Mouse (Mus musculus): Measurements from ENCODE around the gene Wdr31. TPM values are rescaled to one million over a fixed set of nuclear protein-coding genes. Genes with fewer than 3 reads are reported as not detected.

Gene Wdr31
- polyA plus RNA-seq, 1 experiment from 2014 or later: 5.2 TPM

- Histone ChIP-seq H3K4me3 (ENCODE audit: low read depth, low read length) (peak overlapping the region; percentile 85), H3K36me3 (ENCODE audit: control insufficient read depth, insufficient read depth, low read length) (peaks cover 40% of the 10 kb centered on the region), H3K9ac (ENCODE audit: low read depth, low read length) (peak overlapping the region; percentile 93), H3K4me2 (peak overlapping the region; percentile 77), H3K27me3 (replicated peaks; ENCODE audit: control insufficient read depth, insufficient read depth, low read length) (no peaks in the 10 kb centered on the region), H3K4me1 (replicated peaks; ENCODE audit: control insufficient read depth, insufficient read depth, low read length) (peaks cover 40% of the 10 kb centered on the region), H3K27ac (ENCODE audit: low read depth, low read length) (peak overlapping the region; percentile 93), H3K9me3 (ENCODE audit: control insufficient read depth, low read length) (no peaks in the 10 kb centered on the region)
- ATAC-seq (replicated peaks; ENCODE audit: low FRiP score) (no peak), DNase-seq (ENCODE audit: low spot score) (no peak)
- WGBS: 36% methylated on average over 3 of the region's 3 CpGs
Observed at GRCm38 (mm10) chr4:62515490-62515889, 44.8 kb upstream of the Wdr31 start.

GRCm38 (mm10) chr4:62514995-62515394, 44.3 kb upstream of the Wdr31 start:
- peak overlapping the region; percentile 85 for H3K4me3 ChIP-seq (ENCODE audit: low read depth, low read length)
- peaks cover 45% of the 10 kb centered on the region for H3K36me3 ChIP-seq (ENCODE audit: control insufficient read depth, insufficient read depth, low read length)
- peak overlapping the region; percentile 77 for H3K4me2 ChIP-seq
- WGBS: 75% methylated on average over 7 of the region's 7 CpGs
- ATAC-seq (replicated peaks; ENCODE audit: low FRiP score): no peak
- no peaks in the 10 kb centered on the region for H3K27me3 ChIP-seq (replicated peaks; ENCODE audit: control insufficient read depth, insufficient read depth, low read length)
- DNase-seq (ENCODE audit: low spot score): no peak
- H3K9ac ChIP-seq (ENCODE audit: low read depth, low read length): peak overlapping the region; percentile 93
- H3K4me1 ChIP-seq (replicated peaks; ENCODE audit: control insufficient read depth, insufficient read depth, low read length): peaks cover 40% of the 10 kb centered on the region
- H3K27ac ChIP-seq (ENCODE audit: low read depth, low read length): peak overlapping the region; percentile 93
- H3K9me3 ChIP-seq (ENCODE audit: control insufficient read depth, low read length): no peaks in the 10 kb centered on the region

- H3K27me3 ChIP-seq (replicated peaks; ENCODE audit: control insufficient read depth, insufficient read depth, low read length): no peaks in the 10 kb centered on the region
- peak overlapping the region; percentile 16 for H3K4me3 ChIP-seq (ENCODE audit: low read depth, low read length)
- no peak for DNase-seq (ENCODE audit: low spot score)
- WGBS: 55% methylated on average over 11 of the region's 11 CpGs
- peaks cover 40% of the 10 kb centered on the region for H3K4me1 ChIP-seq (replicated peaks; ENCODE audit: control insufficient read depth, insufficient read depth, low read length)
- ATAC-seq (replicated peaks; ENCODE audit: low FRiP score): no peak
- H3K4me2 ChIP-seq: peak overlapping the region; percentile 77
- no peaks in the 10 kb centered on the region for H3K9me3 ChIP-seq (ENCODE audit: control insufficient read depth, low read length)
- H3K9ac ChIP-seq (ENCODE audit: low read depth, low read length): peak overlapping the region; percentile 40; the same call in 1 of the 2 replicates
- H3K36me3 ChIP-seq (ENCODE audit: control insufficient read depth, insufficient read depth, low read length): peaks cover 54% of the 10 kb centered on the region
- peak overlapping the region; percentile 32; the same call in 1 of the 2 replicates for H3K27ac ChIP-seq (ENCODE audit: low read depth, low read length)
Observed at GRCm38 (mm10) chr4:62513998-62514506, 43.4 kb upstream of the Wdr31 start.

- H3K4me1 ChIP-seq (replicated peaks; ENCODE audit: control insufficient read depth, insufficient read depth, low read length): peaks cover 14% of the 10 kb centered on the region
- H3K36me3 ChIP-seq (ENCODE audit: control insufficient read depth, insufficient read depth, low read length): peaks cover 67% of the 10 kb centered on the region
Observed at GRCm38 (mm10) chr4:62509946-62510345, 39.2 kb upstream of the Wdr31 start.

GRCm38 (mm10) chr4:62508839-62509238, 38.1 kb upstream of the Wdr31 start:
- no peak overlapping the region for H3K4me2 ChIP-seq
- no peak for DNase-seq (ENCODE audit: low spot score)
- 93% methylated on average over 5 of the region's 5 CpGs for WGBS
- H3K9me3 ChIP-seq (ENCODE audit: control insufficient read depth, low read length): no peaks in the 10 kb centered on the region
- peaks cover 62% of the 10 kb centered on the region for H3K36me3 ChIP-seq (ENCODE audit: control insufficient read depth, insufficient read depth, low read length)
- no peak for ATAC-seq (replicated peaks; ENCODE audit: low FRiP score)
- H3K4me1 ChIP-seq (replicated peaks; ENCODE audit: control insufficient read depth, insufficient read depth, low read length): peaks cover 14% of the 10 kb centered on the region
- H3K27me3 ChIP-seq (replicated peaks; ENCODE audit: control insufficient read depth, insufficient read depth, low read length): no peaks in the 10 kb centered on the region
- no peak overlapping the region for H3K9ac ChIP-seq (ENCODE audit: low read depth, low read length)
- H3K27ac ChIP-seq (ENCODE audit: low read depth, low read length): no peak overlapping the region
- H3K4me3 ChIP-seq (ENCODE audit: low read depth, low read length): no peak overlapping the region

More at GRCm38 (mm10) chr4:62509946-62510345, 39.2 kb upstream of the Wdr31 start:
- Histone ChIP-seq H3K27ac (ENCODE audit: low read depth, low read length) (no peak overlapping the region), H3K9me3 (ENCODE audit: control insufficient read depth, low read length) (no peaks in the 10 kb centered on the region), H3K27me3 (replicated peaks; ENCODE audit: control insufficient read depth, insufficient read depth, low read length) (no peaks in the 10 kb centered on the region), H3K4me2 (no peak overlapping the region), H3K4me3 (ENCODE audit: low read depth, low read length) (no peak overlapping the region), H3K9ac (ENCODE audit: low read depth, low read length) (no peak overlapping the region)
- WGBS: 97% methylated on average over 11 of the region's 11 CpGs
- DNase-seq (ENCODE audit: low spot score): no peak
- ATAC-seq (replicated peaks; ENCODE audit: low FRiP score): no peak

- Histone ChIP-seq H3K36me3 (ENCODE audit: control insufficient read depth, insufficient read depth, low read length) (peaks cover 42% of the 10 kb centered on the region), H3K27ac (ENCODE audit: low read depth, low read length) (no peak overlapping the region), H3K9me3 (ENCODE audit: control insufficient read depth, low read length) (no peaks in the 10 kb centered on the region), H3K4me2 (no peak overlapping the region), H3K27me3 (replicated peaks; ENCODE audit: control insufficient read depth, insufficient read depth, low read length) (no peaks in the 10 kb centered on the region), H3K9ac (ENCODE audit: low read depth, low read length) (no peak overlapping the region), H3K4me3 (ENCODE audit: low read depth, low read length) (no peak overlapping the region), H3K4me1 (replicated peaks; ENCODE audit: control insufficient read depth, insufficient read depth, low read length) (peaks cover 12% of the 10 kb centered on the region)
- DNase-seq (ENCODE audit: low spot score) (no peak), ATAC-seq (replicated peaks; ENCODE audit: low FRiP score) (peak; percentile 33)
- 56% methylated on average over 2 of the region's 2 CpGs for WGBS
Observed at GRCm38 (mm10) chr4:62506798-62507197, 36.1 kb upstream of the Wdr31 start.

- WGBS: 88% methylated on average over 3 of the region's 3 CpGs
- no peak for ATAC-seq (replicated peaks; ENCODE audit: low FRiP score)
- H3K27ac ChIP-seq (ENCODE audit: low read depth, low read length): no peak overlapping the region
Observed at GRCm38 (mm10) chr4:62505991-62506390, 35.3 kb upstream of the Wdr31 start.

GRCm38 (mm10) chr4:62503374-62503970, 32.8 kb upstream of the Wdr31 start, which contains the start of gene Hdhd3:
Gene Hdhd3 (minus strand): TSS chr4:62503467.
- ATAC-seq (replicated peaks; ENCODE audit: low FRiP score): no peak
- 71% methylated on average over 3 of the region's 3 CpGs for WGBS

More at GRCm38 (mm10) chr4:62505991-62506390, 35.3 kb upstream of the Wdr31 start:
- Histone ChIP-seq H3K4me3 (ENCODE audit: low read depth, low read length) (no peak overlapping the region), H3K36me3 (ENCODE audit: control insufficient read depth, insufficient read depth, low read length) (peaks cover 34% of the 10 kb centered on the region), H3K27me3 (replicated peaks; ENCODE audit: control insufficient read depth, insufficient read depth, low read length) (no peaks in the 10 kb centered on the region), H3K4me2 (no peak overlapping the region), H3K9me3 (ENCODE audit: control insufficient read depth, low read length) (no peaks in the 10 kb centered on the region), H3K9ac (ENCODE audit: low read depth, low read length) (no peak overlapping the region), H3K4me1 (replicated peaks; ENCODE audit: control insufficient read depth, insufficient read depth, low read length) (peaks cover 9% of the 10 kb centered on the region)
- no peak for DNase-seq (ENCODE audit: low spot score)

GRCm38 (mm10) chr4:62502969-62503368, 32.3 kb upstream of the Wdr31 start:
- no peak overlapping the region for H3K27ac ChIP-seq (ENCODE audit: low read depth, low read length)
- no peak overlapping the region for H3K9ac ChIP-seq (ENCODE audit: low read depth, low read length)
- H3K27me3 ChIP-seq (replicated peaks; ENCODE audit: control insufficient read depth, insufficient read depth, low read length): no peaks in the 10 kb centered on the region
- DNase-seq (ENCODE audit: low spot score) (no peak), ATAC-seq (replicated peaks; ENCODE audit: low FRiP score) (no peak)
- H3K4me2 ChIP-seq: peak overlapping the region; percentile 66; the same call in 1 of the 2 replicates
- H3K4me3 ChIP-seq (ENCODE audit: low read depth, low read length): no peak overlapping the region
- H3K4me1 ChIP-seq (replicated peaks; ENCODE audit: control insufficient read depth, insufficient read depth, low read length): peaks cover 9% of the 10 kb centered on the region
- 60% methylated on average over 7 of the region's 7 CpGs for WGBS
- no peaks in the 10 kb centered on the region for H3K9me3 ChIP-seq (ENCODE audit: control insufficient read depth, low read length)
- H3K36me3 ChIP-seq (ENCODE audit: control insufficient read depth, insufficient read depth, low read length): peaks cover 10% of the 10 kb centered on the region

More at GRCm38 (mm10) chr4:62503374-62503970, 32.8 kb upstream of the Wdr31 start, which contains the start of gene Hdhd3:
- H3K27ac ChIP-seq (ENCODE audit: low read depth, low read length): 0 out of 2 replicates have a peak within 1 kb of the TSS, but pooled peaks have one; percentile 1
- H3K9me3 ChIP-seq (ENCODE audit: control insufficient read depth, low read length): no peaks in the 10 kb centered on the region
- H3K4me3 ChIP-seq (ENCODE audit: low read depth, low read length): peak within 1 kb of the TSS; percentile 76
- peak within 1 kb of the TSS; percentile 58 for H3K9ac ChIP-seq (ENCODE audit: low read depth, low read length)
- peaks cover 15% of the 10 kb centered on the region for H3K36me3 ChIP-seq (ENCODE audit: control insufficient read depth, insufficient read depth, low read length)
- peaks cover 9% of the 10 kb centered on the region for H3K4me1 ChIP-seq (replicated peaks; ENCODE audit: control insufficient read depth, insufficient read depth, low read length)
- DNase-seq (ENCODE audit: low spot score): no peak
- H3K4me2 ChIP-seq: peak within 1 kb of the TSS; percentile 66
- H3K27me3 ChIP-seq (replicated peaks; ENCODE audit: control insufficient read depth, insufficient read depth, low read length): no peaks in the 10 kb centered on the region

Data from liver, embryonic 11.5 days (tissue).